Mouse (Mus musculus) cerebellum, adult 2 months (tissue): ENCODE measurements around the gene Tac4. TPM values are rescaled to one million over a fixed set of nuclear protein-coding genes. Genes with fewer than 3 reads are reported as not detected.

Experiments
- DNase-seq, 2 experiments: peaks; one replicate each; pipeline ENCODE4 v3.0.0; 2021
- H3K27ac ChIP-seq: fragments of 200-500 bp; 2 replicates; pipeline ENCODE4 v1.5.1; 2012; ENCODE audit warnings: low read length, control low read depth, inconsistent platforms; ENCODE audit not compliant: insufficient read depth
- H3K27me3 ChIP-seq: fragments of 200-500 bp; 2 replicates; pipeline ENCODE4 v1.6.1; 2012; ENCODE audit warnings: inconsistent platforms, mild to moderate bottlenecking, low read length, moderate library complexity; ENCODE audit not compliant: control insufficient read depth, insufficient read depth
- H3K4me1 ChIP-seq: fragments of 200-500 bp; 2 replicates; pipeline ENCODE4 v1.6.1; 2011; ENCODE audit warnings: low read length; ENCODE audit not compliant: control insufficient read depth, insufficient read depth
- H3K4me3 ChIP-seq: fragments of 200-500 bp; replicated peaks from 2 replicates; pipeline ENCODE3; 2011; ENCODE audit warnings: mild to moderate bottlenecking, low read depth, low read length, control low read depth; ENCODE audit not compliant: insufficient read depth
- CTCF ChIP-seq: fragments of 200-500 bp; IDR thresholded peaks from 2 replicates; pipeline ENCODE4 v1.5.1; 2011; ENCODE audit warnings: low read depth, mild to moderate bottlenecking, control low read depth, low read length, moderate library complexity, borderline replicate concordance; ENCODE audit not compliant: insufficient read depth
- POLR2A ChIP-seq: fragments of 200-500 bp; IDR thresholded peaks from 2 replicates; pipeline ENCODE4 v1.6.1; 2011; ENCODE audit warnings: low read length, control low read depth, borderline replicate concordance; ENCODE audit not compliant: insufficient read depth
- WGBS: fragments of 180-500 bp; shearing (Covaris S2); methylation state at CpG from one replicate; pipeline ENCODE4 v1.1.7; 2018; 5-methylcytosine and 5-hydroxymethylcytosine counted together
- polyA plus RNA-seq: library from polyadenylated mRNA; depleted of rRNA; stranded (reverse); fragments of >200 nt; gene quantifications from 2 replicates; pipeline ENCODE4 v1.2.3, GENCODE M21; 2012

The Tac4 gene
- polyA plus RNA-seq, 1 experiment, result 0.26 TPM

DNA sequence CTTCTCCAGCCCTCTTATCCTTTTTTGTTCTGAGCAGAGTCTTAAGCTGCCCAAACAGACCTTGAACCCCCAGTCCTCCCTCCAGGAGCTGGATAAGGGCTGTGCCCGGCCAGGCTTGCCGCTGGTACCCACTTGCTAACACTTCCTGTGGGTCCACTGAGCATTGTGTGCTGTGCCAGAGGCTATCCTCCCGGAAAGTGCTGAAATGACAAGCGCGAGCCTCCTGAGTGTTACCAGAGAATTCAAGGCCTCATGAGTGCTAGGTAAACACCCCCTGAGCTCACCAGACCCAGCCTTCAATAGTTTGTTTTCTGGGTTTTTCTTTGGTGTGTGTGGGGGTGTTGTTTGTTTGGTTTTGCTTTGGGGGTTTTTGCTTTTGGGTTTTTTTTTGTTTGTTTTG, 33.9 kb upstream of the Tac4 start:
- H3K4me1 ChIP-seq, result no peaks in the 10 kb centered on the region
- no peak overlapping the region for H3K27ac ChIP-seq
- no peak for DNase-seq
- H3K27me3 ChIP-seq, result peaks cover 2% of the 10 kb centered on the region; the same call in 1 of the 2 replicates
- no peak overlapping the region for H3K4me3 ChIP-seq
- WGBS, result 63% methylated on average over 5 of the region's 5 CpGs
- no peak for TF ChIP-seq CTCF
- TF ChIP-seq POLR2A, result no peak

- 15% methylated on average over 24 of the region's 24 CpGs for WGBS
- TF ChIP-seq CTCF (peak; percentile 64), POLR2A (no peak)
- Histone ChIP-seq H3K27ac (no peak overlapping the region), H3K4me1 (no peaks in the 10 kb centered on the region), H3K27me3 (no peaks in the 10 kb centered on the region), H3K4me3 (no peak overlapping the region)
- DNase-seq, result peak; percentile 55 to 79
Measured at GRCm38 (mm10) chr11:95231688-95232328, 29.5 kb upstream of the Tac4 start.

DNA sequence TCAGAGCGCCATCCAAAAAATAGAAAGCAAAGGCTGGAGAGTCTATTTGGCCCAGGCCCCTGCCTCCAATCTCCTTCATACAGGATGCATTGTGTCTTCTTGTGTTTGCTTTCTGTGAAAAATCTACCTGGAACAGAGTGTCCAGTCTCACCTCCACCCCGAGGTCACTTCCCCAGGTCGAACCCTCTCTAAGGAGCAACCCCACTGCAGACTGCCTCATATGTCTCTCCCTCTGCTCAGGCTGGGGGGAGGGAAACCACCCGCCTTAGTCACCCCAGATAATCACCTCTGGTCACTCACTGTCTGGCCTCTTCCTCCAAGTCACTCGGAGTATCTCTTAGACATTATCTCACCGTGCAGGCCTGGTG, 29.0 kb upstream of the Tac4 start:
- no peak for DNase-seq
- Histone ChIP-seq H3K27me3 (no peaks in the 10 kb centered on the region), H3K4me1 (no peaks in the 10 kb centered on the region), H3K4me3 (no peak overlapping the region), H3K27ac (no peak overlapping the region)
- TF ChIP-seq POLR2A (no peak), CTCF (no peak)
- 44% methylated on average over 6 of the region's 6 CpGs for WGBS

- no peak for DNase-seq
- WGBS, result 89% methylated on average over 6 of the region's 6 CpGs
- no peak overlapping the region for H3K4me3 ChIP-seq
- no peak overlapping the region for H3K27ac ChIP-seq
- TF ChIP-seq CTCF (no peak), POLR2A (no peak)
- H3K27me3 ChIP-seq, result no peaks in the 10 kb centered on the region
- H3K4me1 ChIP-seq, result no peaks in the 10 kb centered on the region
Measured at GRCm38 (mm10) chr11:95238477-95238876, 22.9 kb upstream of the Tac4 start.

DNA sequence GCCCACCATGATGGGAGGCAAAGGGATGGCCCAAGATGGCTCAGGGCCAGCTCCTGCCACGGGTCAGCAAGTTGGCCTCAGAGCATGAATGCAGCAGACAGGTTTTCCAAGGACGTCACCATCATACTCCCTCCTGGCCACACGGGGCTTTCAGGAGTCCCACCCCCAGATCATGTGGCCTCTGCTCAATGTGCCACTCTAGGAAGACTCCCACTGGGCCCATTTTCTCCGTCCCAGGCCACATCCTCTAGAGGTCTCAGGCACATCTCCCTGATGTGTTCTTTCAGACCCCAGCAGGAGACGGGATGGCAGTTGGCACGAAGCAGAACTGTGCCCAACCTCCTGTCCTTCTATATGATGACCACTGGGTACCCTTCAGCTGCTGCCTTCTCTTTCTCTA, 18.7 kb upstream of the Tac4 start:
- no peak overlapping the region for H3K27ac ChIP-seq
- H3K4me3 ChIP-seq, result no peak overlapping the region
- no peaks in the 10 kb centered on the region for H3K4me1 ChIP-seq
- DNase-seq, result no peak
- H3K27me3 ChIP-seq, result no peaks in the 10 kb centered on the region
- TF ChIP-seq POLR2A (no peak), CTCF (no peak)
- WGBS, result 31% methylated on average over 6 of the region's 6 CpGs

DNA sequence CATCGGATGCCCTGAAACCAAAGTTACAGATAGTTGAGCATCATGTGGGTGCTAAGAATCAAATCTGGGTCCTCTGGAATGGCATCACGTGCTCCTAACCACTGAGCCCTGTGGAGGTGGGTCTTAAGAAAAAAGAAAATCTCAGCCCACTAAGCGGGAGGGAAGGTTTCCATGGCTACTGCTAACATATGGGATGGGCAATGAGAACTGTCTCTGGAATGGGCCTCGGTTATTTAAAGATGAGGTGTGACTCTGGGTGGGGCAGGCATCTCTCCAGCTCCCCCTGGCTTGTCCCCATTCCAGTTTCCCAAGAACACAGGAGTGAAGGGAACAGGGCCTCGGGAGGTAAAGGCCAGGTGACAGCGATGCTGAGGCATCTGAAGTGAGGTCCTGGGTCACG, 15.9 kb upstream of the Tac4 start:
- no peak for TF ChIP-seq POLR2A
- no peak for TF ChIP-seq CTCF
- no peak overlapping the region for H3K4me3 ChIP-seq
- WGBS, result 74% methylated on average over 7 of the region's 7 CpGs
- H3K27me3 ChIP-seq, result no peaks in the 10 kb centered on the region
- H3K4me1 ChIP-seq, result no peaks in the 10 kb centered on the region
- DNase-seq, result no peak
- no peak overlapping the region for H3K27ac ChIP-seq

DNA sequence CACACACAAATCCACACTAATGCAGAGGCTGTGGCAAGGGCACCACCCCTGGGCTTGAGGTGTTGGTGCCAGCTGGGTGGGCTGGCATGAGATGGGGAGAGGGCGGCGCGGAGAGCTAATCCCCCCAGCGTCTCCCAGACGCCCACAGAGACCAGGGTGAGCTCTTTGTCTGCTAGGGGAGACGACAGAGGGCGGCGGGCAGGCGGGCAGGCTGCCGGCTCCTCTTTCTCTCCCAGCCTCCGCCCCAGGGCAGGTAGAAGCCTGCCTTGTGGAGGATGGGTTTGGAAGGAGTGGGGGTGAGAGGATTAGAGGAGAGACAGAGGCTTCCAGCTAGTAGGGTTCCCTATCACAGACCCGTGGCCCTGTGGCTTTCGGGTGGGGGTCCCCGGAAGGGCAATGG, 14.3 kb upstream of the Tac4 start:
- Histone ChIP-seq H3K4me1 (no peaks in the 10 kb centered on the region), H3K27me3 (no peaks in the 10 kb centered on the region), H3K4me3 (no peak overlapping the region), H3K27ac (no peak overlapping the region)
- 39% methylated on average over 14 of the region's 14 CpGs for WGBS
- TF ChIP-seq CTCF (no peak), POLR2A (no peak)
- DNase-seq, result no peak

GRCm38 (mm10) chr11:95250110-95250509, 11.2 kb upstream of the Tac4 start:
- Histone ChIP-seq H3K4me3 (no peak overlapping the region), H3K27ac (no peak overlapping the region), H3K27me3 (no peaks in the 10 kb centered on the region), H3K4me1 (no peaks in the 10 kb centered on the region)
- WGBS, result 59% methylated on average over 10 of the region's 10 CpGs
- TF ChIP-seq CTCF (no peak), POLR2A (no peak)
- DNase-seq, result no peak

DNA sequence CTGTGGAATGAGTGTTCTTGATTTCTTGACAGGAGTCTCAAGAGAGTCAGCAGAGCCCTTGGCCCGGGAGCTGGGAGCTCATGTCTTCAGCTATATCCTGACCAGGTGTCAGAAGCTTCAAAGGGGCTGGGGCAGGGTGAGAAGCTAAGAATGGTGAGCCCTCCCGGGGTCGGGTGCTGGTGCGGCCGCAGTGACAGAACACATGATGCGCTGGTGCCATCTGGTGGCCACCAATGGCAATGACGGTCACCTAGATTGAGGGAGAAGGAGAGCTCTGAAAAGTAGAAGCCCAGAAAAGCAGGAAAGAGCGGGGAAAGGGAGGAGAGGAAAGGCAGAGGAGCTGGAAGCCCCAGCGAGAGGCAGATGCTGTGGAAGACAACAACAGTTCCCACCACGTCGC, 10.0 kb upstream of the Tac4 start:
- WGBS, result 4% methylated on average over 11 of the region's 11 CpGs
- H3K4me1 ChIP-seq, result no peaks in the 10 kb centered on the region
- no peaks in the 10 kb centered on the region for H3K27me3 ChIP-seq
- DNase-seq, result peak; percentile 55 to 78
- TF ChIP-seq CTCF (peak; percentile 91), POLR2A (no peak)
- no peak overlapping the region for H3K27ac ChIP-seq
- no peak overlapping the region for H3K4me3 ChIP-seq
